Mouse (Mus musculus) cerebellum, adult 9-10 months (tissue): Measurements from ENCODE around the gene Acad12.

Source experiments
- DNase-seq: peaks from one replicate; pipeline ENCODE4 v3.0.0; 2022

Acad12 gene

GRCm38 (mm10) chr5:121581945-121582344 is 36.8 kb downstream of the Acad12 start:
- DNase-seq: no peak

GRCm38 (mm10) chr5:121576927-121577488 is 41.7 kb downstream of the Acad12 start:
- no peak for DNase-seq

GRCm38 (mm10) chr5:121575867-121576266 is 42.9 kb downstream of the Acad12 start:
- DNase-seq: no peak

- no peak for DNase-seq
Measured at GRCm38 (mm10) chr5:121574145-121574544, 44.6 kb downstream of the Acad12 start.

- DNase-seq: no peak
Measured at GRCm38 (mm10) chr5:121570787-121571186, 48.0 kb downstream of the Acad12 start.

GRCm38 (mm10) chr5:121569881-121570420 is 48.8 kb downstream of the Acad12 start:
- no peak for DNase-seq

- no peak for DNase-seq
Measured at GRCm38 (mm10) chr5:121566035-121566681, 52.6 kb downstream of the Acad12 start.

GRCm38 (mm10) chr5:121564468-121564895 is 54.3 kb downstream of the Acad12 start:
- DNase-seq: peak; percentile 68

GRCm38 (mm10) chr5:121562436-121562835 is 56.3 kb downstream of the Acad12 start:
- DNase-seq: no peak

GRCm38 (mm10) chr5:121549196-121549595 is 69.5 kb downstream of the Acad12 start:
- no peak for DNase-seq

GRCm38 (mm10) chr5:121547084-121547483 is 71.7 kb downstream of the Acad12 start:
- DNase-seq: peak; percentile 15
